Mouse (Mus musculus) kidney, adult 9 months (tissue): Measurements from ENCODE around the gene Acnat1.
"Not testable (repeated sequence)": the region's sequence is repeated elsewhere in the genome, so short reads cannot be mapped to it uniquely, and the experiment has no call there.

Experiments used
- DNase-seq: peaks from one replicate; pipeline ENCODE4 v3.0.0; 2022

Gene Acnat1

DNA sequence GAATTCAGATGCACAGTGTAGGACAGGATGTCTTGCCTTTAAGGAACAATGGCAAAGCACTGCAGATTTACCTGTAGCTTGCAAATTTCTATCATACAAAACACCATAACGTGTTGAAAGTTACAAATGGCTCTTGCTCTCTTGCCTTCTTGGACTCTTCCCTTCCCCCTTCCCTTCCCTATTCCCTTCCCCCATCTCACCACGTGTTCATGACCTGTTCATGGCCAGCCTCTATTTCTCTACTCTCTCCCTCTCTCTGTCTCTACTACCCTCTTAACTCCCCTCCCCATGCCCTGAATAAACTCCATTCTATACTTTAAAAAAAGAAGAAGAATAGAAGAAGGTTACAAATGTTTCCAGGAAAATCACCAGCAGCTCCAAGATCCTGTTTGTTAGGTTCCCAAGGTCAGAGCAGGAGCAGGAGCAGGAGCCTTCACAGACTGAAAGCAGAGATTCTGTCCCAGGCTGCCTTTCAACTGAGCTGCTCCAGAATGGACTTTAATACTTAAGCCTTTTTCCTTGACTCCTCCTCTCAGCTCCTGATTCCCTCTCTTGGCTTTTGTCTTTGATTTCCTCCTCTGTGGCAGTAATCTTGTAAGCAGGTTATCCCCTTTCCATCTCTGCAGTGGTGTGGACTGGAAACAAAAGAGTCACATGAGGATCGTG is at the start of gene Acnat1:
Gene Acnat1 (minus strand): TSS at position 478 of the 666 bp plus-strand sequence.
- peak; percentile 84 for DNase-seq

DNA sequence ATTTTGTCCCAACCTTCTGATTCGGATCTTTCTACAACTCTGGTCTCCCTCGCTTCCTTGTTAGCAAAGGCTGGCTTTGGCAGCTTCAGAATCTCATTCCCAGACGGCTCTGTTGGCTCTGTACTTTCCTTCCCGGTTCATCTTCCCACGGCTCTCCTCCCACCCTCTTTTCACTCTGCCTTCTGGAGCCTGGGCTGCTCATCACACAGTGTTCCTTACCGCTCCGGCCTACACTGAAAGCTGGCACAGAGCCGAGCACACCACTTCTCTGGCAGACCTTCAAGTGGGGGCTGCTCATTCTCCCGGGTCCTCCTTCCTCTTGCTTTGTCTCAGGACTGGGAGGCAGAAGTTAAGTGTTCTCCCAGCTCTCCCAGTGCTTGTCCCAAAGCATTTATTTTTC is 48.9 kb upstream of the Acnat1 start:
- DNase-seq = no peak

DNA sequence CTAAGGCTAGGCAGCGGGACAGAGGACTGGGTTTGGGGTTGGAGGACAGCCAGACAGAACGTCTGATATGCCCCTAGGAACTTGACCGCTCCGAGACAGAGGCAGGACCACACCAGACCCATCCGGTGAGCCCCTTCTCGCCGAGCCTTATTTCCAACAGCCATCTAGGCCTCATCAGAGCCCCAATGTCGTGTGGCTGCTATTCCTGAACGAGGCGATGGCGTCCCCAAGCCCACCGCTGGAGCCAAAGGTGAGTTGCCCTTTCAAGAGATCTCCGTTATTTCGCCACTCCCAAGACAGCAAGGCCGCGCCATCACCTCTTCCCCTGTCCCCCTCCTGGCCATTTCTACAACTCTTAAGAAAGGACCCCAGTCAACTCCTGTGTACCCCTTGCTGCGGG is 47.6 kb upstream of the Acnat1 start:
- DNase-seq = no peak

DNA sequence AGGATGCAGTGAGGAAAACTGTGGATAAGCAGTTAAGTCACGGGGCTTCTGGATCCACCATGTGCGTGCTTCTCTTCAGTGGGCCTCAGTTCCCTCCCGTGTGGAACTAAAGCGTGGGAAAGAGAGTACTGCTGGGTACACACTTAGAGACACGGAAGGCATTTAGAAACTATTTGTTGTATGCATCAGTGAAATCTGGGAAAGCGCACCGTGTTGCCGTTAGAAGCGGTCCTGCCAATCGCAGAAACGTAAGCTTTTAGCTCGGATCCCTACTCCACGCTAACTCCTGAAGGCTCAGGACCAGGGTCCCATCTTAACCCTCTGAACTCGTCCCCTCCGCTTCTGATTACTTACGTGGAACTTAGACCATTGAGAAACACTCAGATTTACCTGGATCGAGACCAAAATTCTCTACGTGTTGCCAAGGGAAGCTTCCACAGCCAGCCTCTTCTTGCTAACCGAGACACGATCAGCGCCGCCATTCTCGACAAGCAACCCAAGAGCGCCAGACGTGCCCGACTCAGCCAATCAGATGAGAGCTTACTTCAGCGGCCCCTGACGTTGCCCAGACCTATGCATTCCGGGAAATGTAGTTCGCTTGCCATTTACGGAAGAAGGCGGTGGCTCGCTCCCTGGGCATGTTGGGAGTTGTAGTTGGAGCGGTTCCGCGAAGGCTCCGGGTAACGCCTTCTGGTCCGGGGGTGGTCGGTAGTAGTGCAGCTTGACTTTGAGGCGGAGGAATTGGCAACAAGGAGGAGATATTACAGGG is 47.0 kb upstream of the Acnat1 start, which contains the start of the genes Mrpl50 and Zfp189:
Gene Mrpl50 (minus strand): TSS at position 522 of the 769 bp plus-strand sequence.
Gene Zfp189 (plus strand): TSS at position 605 of the 769 bp plus-strand sequence.
- peak; percentile 98 for DNase-seq

DNA sequence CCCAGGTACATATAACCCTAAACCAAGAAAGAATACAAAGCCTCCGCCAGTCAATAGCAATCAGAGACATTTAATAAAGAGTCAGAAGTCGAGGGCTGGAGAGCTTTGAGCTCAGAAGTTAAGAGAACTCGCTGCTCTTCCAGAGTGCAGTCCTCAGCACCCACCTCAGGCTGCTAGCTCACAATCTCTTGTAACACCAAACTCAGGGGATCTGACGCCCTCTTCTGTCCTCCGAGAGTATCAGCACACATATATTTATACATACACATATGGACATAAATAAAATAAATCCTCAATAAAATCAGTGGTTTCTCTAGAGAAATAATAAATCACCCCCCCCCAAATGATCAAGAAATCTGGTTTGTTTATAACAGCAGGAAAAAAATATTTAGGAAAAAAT is 45.8 kb upstream of the Acnat1 start:
- no peak for DNase-seq

DNA sequence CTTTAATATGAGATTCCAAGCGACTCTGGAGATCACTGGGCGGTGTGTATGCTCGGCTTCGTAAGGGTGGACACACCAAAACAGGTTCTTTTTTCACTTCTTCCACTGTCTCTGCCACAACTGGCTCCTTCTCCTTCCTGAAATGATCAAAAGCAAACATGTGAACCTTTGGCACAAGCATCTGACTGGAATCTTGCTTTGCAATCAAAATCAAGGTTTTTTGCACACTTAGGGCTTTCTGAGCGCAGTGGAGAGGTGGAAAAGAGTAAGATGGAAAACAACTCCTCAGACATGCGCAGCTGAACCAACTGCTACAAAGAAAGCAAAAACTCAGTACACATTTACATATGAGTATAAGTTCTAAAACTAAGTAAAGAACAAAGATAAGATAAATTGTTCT is 40.7 kb upstream of the Acnat1 start:
- DNase-seq = peak; percentile 49

DNA sequence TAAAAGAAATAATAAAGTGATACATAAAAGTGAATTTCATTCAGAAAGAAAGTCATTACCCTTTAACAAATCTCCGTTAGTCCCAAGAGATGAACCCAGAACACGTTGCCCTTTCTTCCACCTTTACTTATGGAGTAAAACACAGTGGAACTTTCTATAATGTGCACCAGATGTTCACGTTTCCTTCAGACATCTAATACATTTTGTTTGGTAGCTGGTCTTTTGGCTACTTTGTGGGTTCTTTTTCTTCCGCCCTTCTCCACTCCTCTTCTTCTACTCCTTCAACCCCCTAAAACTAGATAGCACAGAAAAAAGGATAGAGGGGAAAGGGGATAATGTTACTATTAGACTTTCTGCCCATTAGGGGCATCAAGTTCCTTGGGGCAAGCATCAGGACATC is 38.9 kb upstream of the Acnat1 start:
- DNase-seq = no peak

DNA sequence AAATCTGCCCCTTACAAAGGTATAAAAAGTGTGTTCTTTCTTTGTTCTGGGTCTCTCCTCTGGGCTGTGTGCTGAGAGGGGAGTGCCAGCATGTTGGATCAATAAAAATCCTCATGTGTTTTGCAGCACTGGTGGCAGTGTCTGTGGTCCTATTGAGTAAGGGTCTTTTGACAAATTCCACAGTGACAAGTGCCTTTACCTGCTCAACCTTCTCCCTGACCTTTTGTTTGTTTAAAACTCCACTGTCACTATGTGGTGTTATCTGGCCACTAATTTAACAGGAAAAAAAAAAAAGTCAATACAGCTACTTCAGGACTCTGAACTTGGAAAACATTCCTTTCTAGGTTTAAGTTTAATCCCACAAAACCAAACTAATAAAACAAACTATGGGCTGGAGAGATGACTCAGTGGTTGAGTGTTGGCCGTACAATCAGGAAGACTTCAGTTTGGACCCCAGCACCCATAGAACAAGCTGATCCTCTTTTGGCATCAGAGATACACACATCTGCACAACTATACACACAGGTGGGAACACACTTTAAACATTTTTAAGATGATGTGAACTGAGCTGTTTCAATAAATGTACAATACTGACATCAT is 36.6 kb upstream of the Acnat1 start:
- DNase-seq = peak; percentile 65

DNA sequence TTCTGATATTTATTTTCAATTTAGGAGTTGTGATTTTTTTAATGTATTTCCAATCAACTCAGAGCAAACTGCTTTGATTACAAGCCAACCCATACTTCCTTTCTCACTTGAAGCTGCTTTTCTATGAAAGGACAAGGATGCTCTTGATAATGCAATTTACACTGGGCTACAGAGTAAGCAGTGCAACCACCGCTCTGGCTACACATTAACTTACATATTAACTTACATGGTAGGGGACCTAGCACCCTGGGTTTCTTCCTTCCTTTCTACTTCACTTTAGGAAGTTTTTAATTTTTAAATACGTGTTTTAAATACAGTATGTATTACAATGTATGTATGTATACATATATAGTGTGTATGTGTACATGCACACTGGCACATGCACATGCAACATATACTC is 35.5 kb upstream of the Acnat1 start:
- peak; percentile 51 for DNase-seq

DNA sequence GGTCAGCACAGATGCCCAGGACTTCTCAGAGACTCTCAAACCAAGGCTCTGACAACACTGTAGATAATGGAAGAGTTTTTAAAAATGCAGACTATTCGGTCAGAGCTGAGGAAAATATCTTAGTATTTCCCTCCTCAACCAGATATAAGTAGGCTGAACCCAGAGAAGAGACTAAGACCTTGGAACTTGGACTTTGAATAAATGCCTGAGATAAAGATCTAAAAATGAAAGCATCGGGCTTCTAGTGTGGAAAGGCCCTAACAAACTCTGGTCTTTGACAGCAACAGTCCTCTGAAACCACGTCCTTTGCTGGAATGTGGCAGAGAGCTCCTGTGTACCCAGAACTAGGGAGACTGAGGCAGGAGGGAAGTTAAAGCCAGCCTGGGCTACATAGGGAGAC is 32.7 kb upstream of the Acnat1 start, which contains the start of gene Baat:
Gene Baat (minus strand): TSS at position 172 of the 400 bp plus-strand sequence.
- DNase-seq = peak; percentile 43

DNA sequence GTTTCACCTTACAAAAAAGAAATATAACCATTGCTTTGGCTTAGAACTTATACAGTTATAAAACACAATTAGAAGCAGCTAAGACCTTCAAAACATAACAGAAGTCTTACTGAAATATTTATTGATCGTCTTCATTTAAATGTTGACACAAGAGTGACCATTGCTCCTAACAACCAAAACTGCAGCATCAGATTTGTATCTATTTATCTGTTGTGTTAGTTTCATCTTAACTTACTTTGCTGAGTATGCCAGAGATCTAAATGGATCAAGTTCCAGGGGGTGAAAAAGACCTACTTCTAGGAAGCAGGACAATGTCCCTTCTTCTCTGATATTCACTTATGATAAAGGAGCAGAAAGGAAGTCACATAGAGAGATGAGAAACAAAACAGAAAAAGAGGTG is 29.9 kb upstream of the Acnat1 start:
- DNase-seq = no peak

DNA sequence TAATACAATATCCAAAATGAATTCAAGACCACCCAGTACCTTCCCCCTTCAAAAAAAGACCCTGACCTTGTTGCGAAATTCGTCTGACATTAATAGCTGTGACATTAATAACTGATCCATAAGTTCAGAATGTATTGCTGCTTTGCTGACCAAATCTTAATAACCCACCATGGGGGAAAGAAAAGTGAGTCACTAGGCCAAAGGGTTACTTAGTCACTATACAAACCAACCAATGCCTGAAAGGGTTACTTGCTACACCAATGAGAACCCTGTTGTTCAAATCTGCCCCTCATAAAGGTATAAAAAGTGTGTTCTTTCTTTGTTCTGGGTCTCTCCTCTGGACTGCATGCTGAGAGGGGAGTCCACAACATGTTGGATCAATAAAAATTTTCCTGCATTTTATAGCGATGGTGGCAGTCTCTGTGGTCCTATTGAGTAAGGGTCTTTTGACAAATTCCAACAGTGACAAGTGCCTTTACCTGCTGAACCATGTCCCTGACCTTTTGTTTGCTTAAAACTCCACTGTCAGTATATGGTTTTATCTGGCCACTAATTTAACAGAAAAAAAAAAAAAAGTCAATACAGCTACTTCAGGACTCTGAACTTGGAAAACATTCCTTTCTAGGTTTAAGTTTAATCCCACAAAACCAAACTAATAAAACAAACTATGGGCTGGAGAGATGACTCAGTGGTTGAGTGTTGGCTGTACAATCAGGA is 12.4 kb upstream of the Acnat1 start:
- DNase-seq = peak; percentile 41

DNA sequence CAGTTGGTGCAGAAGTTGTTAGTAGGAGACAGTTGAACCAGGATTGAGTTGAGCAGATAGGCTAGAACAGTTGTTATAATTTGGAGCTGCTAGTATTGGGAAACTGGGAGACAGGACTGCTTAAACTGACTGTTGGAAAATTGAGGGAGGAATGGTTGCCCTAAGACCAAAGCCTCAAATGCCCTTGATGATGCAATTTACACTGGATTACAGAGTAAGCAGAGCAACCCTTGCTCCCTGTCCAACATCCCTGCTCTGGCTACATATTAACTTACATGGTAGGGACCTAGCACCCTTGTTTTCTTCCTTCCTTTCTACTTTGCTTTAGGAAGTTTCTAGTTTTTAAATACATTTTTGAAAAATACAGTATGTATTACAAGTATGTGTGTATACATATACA is 11.7 kb upstream of the Acnat1 start:
- peak; percentile 90 for DNase-seq

DNA sequence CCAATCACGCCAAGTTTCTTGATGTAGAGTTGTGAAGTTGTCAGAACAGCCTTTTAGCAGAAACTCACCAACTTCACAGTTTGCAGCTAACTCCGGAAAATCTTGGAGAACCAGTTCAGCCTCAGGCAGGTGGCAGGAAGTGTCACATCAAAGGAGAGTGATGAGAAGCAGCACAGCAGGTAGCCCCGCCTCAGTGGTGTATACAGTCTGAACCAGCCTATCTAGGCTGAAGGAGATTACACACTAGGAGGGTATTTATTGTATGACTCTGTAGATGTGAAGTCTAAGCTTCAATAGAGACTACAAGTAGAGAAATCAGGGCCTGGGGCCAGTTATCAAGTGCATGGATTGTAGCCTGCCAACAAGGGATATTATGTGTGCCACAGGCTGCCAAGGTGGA is 7.2 kb upstream of the Acnat1 start:
- no peak for DNase-seq

DNA sequence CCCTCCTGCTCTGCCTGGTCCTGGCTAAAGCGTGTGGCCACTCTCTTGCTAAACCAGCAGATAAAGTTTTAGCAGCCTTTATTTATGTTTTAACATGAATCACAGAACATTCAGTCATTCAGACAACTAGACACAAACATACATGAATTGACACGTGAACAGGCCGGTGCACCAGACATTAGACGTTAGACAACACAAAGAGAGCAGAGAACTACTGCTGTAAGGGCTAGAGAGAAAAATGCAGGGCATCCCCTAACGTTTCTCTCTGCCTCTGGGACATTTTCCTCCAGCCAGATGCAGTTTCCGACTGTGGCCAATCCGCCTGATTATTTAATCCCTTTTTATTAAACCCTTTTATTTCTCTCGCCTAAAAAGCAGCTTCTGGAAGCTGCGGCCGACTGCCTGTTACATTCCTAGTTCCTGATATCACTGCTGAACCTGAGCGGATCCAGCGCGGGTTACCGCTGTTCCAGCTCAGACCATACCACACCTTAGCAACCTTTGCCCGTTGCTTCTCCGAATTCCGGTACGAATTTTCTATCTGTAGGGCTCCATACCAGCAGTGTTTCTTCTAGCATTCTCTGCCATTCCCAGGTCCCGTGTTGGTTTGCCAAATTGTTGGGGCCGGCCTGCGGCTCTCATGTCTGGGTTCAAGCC is 6.5 kb upstream of the Acnat1 start:
- DNase-seq = peak; percentile 34

DNA sequence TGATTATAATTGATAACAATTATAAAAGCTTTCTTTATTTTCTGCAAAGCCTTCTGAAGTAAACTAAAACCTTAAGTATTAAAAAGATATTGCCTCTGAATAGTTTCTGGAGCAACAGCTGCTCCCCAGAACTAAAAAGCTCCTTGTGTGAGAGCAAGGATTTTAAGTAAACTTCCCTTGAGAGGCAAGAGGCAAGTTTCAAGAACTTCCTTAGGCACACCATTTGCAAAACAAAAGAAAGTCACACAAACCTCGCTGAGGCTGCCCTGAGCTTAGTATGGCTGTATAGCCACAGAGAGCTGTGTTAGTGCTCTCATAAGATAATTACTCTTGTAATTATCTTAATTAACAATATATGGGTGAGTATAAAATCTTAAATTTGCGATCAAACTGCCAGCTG is 5.3 kb upstream of the Acnat1 start:
- DNase-seq = not testable (repeated sequence)

DNA sequence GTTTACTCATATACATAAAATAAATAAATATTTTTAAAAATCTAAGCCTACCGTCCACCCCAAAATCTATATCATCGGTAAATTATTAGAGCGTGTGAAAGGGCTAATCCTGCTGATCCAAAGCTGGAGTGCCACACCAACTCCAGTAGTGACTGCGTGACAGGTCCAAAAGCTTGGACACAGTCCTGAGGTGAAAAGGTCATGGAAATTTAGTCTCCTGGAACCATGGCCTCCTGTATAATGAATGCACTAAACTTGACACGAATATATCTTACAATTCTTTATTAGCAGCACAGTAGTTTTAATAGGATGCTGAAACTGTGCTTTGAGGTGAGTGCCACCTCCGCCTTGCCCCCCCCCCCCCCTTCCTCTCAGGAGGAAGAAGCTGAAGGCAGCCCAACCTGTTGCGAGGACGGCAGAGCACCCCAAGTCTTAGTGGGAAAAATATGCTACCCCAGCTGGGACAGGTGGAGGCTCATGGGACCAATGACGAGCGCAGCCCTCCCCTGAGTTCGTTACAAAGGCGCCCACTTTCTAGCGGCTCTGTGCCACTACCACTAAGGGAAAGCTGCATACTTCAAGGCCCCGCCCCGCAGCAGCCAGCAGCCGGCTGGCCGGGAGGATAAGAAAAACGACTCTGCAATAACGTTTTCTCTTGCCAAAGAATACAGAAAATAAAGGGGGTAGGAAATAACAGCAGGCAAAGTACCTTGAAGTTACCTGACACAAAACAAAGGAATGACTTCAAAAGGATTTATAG is 4.6 kb upstream of the Acnat1 start:
- peak; percentile 39 for DNase-seq

DNA sequence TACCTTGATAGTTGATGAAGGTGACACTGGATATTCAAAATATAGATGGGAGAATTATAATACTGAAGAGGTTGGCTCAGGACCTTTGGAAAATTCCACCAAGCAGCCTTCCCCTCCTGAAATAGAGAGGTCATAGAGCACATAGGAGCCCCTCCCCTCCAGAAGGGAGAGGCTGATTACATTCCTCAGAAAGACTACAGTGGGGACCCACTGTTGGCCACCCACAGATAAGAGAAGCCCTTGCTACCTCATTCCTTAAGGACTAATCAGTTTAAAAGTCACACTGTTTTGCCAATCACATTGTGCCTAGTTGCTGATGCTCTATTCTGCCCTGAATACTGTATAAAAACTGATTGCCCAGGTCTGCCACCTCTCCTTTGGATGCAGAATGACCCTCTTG is 871 bp upstream of the Acnat1 start:
- DNase-seq = no peak

DNA sequence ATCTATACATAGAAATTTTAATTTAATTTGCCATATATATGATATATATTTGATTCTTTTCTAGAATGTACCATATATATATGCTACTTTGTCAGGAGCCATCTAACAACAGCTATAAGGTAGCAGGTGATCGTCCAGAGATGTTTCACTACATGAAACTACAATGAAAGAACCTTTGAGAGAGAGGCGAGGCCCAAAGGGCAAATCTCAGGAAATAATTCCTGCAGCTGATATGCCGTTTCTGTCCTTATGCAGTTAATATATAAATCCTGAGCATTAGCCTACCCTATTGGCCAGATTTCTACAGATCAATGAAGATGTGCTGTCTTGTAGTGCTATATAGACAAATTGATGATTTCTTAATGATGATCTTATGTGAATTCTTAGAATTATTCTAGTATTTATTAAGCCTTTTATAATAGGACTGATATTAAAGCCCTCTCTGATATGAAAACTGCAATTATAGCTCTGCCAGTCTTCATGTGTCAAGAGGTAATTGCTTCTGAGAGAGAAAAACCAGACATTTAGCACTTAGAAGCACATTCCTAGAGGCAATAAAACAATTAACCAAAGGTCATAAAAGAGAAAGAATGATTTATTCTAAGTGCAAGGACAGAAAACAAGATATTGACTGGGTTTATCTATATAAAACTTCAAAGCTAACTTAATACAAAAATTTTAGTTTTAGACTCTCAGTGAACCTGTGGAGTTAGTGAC is 4.1 kb downstream of the Acnat1 start:
- DNase-seq = no peak

DNA sequence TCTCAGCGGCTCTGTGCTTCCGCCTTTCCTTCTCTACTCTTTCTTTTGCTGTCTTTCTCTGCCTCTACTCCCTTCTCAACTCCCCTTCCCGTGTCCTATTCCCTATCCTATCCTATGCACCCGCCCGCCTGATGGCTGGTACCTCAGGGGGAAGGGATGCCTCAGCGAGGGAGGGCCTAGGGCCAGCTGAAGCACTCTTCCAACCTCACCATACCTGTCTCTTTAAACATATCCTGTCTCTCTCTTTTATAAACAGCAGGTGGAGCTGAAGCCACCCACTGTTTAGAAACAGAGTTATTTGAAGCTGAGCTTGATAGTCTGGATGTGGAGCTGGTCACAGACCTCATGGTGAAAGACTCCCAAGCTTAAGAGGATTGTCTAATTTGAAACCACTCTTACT is 6.4 kb downstream of the Acnat1 start:
- no peak for DNase-seq

DNA sequence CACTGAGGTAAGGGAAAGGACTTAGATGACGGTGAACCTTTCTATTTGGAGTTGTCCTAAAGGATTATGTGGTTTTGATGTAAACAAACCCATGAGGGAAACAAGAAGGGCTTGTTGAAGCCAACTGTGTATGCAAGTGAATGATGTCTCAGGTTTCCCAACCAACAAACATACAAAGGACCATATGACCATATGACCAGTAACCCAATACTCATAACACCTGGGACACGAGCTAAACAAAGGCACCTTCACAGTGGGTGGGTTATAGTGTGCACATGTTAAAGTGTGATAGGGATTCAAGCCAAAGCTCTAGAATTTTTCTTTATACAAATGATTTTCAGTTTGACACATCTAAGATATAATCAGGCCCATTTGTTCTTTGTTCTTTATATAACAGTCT is 17.5 kb downstream of the Acnat1 start:
- DNase-seq = no peak
